Mouse (Mus musculus) megakaryocyte, embryonic 14.5 days (primary cell): ENCODE measurements around the gene Ankrd1.

ENCODE experiments used
- FLI1 ChIP-seq: IDR thresholded peaks from 2 replicates; pipeline ENCODE4 v1.6.1; 2012; ENCODE audit warnings: low read length, inconsistent platforms, mixed read lengths
- GATA1 ChIP-seq: IDR thresholded peaks from 3 replicates; pipeline ENCODE4 v1.6.1; 2012; ENCODE audit warnings: mixed read lengths, low read length, inconsistent platforms, borderline replicate concordance

DNA sequence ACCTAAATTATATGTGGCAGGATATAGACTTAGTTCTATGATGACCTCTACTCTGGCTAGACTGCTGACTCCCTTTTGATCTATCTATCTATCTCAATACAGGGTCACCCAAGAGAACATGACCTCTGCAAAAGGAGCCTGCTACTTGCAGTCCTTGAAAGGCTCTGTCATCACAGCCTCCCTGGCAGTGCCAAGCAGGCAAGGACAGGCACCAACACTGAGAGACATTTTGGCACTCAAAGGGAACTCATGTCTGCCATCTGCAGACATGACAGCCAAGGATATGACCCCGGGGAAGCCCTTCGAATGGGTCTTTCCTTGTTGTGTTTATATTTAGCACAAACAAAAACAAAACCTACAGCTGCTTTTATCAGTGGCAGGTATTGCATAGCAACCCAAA, 49.2 kb upstream of the Ankrd1 start:
- TF ChIP-seq FLI1 (no peak), GATA1 (no peak)
